Mouse (Mus musculus): ENCODE data around the gene Col4a2.

Gene Col4a2

DNA sequence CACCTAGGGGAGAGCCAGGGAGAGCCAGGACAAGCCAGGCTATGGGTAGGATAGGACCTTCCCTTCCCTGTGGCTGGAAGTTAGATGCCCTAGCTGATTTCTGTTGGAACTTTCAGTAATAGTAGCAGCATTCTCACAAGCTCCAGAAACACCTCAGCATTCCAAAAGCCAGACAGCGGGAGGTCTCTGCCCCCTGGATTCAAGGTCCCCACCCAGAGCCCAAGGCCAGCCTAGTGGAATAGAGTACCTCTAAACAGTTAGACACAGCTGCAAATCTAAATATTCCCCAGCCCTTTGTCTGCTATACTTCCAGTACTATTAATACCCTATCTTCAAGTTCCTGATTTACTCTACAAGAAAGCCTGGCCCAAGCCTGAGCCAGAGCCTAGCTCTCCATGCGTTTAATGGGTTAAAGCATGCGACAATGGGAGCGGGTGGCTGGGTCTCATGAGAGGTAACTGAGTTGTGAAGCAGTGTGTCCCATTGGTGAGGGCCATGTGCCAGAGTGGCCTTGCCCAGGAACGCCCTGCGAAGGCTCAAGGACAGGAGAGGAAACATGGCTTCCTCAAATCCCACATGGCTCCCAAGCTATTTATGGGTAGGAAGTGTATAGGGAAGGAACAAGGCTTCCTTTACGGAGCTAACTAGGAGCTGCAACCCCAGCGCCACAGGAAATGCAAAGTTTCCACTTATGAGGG, 15.3 kb upstream of the Col4a2 start:
- no peak for DNase-seq

DNA sequence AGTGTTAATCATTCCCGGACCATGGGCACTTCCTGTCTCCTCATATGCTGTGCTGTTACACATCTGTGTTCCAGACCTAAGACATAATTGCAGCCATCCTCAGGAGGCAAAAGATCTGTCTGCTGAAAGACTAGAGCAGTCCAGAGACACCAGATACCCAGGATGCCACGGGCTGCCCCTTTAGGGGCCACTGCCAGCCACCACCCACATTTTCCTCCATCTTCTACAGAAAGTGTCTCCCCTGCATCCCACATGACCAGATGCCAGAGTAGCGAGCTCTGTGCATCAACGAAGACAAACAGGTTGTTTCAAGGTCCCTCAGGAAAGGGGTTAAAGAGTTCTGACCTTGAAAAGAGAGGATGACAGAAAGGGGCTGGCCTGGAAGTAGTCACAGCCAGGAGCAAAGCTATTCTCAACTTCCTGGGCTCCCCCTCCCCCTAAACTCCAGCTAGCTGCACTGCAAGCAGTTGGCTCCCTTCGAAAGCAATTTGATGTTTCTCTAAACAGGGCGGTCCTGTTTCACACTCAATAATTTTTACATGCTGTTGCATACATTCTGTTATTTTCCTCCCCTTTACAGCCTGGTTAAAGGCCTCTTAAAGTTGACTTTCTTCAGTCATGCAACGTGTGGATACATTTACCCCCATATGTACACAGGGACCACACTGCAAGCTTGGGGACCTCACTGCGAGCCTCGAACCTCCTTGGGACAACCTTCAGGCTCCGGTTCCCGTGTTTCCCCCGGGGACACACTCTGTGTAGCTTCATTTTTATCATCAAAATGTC, 13.9 kb upstream of the Col4a2 start:
- no peak for DNase-seq

DNA sequence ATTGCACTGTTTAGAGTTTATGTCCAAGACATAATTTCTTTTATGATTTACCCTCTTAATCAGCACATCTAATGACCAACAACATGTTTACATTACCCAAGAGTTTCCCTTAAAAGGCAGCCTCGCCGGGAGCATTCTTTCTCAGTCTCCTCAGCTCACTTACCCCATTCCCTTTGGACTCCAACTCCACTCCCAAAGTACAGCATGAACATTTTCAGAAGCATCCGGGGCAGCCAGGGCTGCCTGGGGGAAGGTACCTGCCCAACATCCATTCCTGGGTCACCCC, 13.3 kb upstream of the Col4a2 start:
- DNase-seq, result no peak

DNA sequence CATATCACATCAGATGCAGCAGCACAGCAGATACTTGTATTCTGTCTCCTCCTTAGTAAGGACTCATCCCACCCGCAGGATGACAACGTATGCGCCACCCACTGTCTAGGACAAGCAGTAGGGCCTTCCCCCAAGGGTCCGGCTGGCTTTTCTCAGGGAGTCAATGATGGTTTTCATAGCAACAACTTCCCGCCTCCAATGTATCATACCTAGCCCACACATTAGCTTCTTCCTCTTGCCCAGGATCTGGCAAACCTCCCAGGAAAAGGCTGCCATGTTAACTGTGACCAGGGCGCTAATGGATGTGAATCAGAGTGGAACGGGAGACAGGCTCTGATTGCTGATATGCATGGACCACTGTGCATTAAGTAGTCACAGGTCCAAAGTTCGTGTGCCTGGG, 12.2 kb upstream of the Col4a2 start:
- DNase-seq, result no peak

DNA sequence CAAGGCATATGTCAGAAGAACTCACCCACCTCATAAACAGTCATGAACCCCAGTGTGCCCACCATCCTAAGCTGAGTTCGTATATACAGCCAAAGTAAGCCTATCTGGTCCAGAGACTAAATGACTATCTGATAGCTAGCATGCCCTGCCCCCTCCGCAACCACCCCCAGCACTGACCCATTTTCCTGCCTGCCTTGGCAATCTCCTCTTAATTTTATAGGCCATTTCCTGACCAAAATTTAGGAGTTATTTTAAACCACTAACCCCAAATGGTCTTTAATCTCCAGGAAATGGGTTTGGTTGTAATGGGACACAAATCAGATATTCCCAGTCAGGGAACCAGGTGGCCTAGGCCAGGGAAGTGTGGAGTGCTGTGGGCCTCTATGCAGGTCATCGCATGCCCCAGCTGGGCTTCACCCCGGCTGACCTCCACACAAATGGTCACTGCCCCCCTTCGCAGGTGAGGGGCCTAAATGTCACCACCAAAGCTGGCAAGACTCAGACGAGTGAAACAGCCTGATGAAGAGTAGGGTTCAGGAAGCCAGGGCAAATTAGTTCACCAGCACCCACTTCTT, 8.5 kb upstream of the Col4a2 start:
- DNase-seq, result no peak

GRCm38 (mm10) chr8:11305539-11305938, 7.1 kb upstream of the Col4a2 start:
- no peak for DNase-seq

DNA sequence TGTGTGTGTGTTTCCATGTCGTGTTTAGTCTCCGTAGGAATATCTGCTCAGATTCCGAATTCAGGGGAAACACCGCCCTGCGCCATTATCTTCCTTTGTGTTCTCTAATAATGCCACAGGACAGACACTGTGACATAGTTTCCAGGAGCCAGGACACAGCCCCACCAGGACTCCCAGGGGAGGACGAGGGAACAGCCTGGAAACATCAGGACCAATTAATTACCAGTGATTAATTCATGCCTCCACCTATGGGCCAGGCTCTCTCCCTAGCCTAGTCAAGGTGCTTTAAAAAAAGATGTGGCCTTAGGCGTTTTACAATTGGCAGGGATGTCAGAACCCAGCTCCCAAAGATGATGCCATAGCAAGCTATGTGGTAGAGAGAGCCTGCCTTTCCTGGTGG, 5.2 kb upstream of the Col4a2 start:
- DNase-seq, result no peak

DNA sequence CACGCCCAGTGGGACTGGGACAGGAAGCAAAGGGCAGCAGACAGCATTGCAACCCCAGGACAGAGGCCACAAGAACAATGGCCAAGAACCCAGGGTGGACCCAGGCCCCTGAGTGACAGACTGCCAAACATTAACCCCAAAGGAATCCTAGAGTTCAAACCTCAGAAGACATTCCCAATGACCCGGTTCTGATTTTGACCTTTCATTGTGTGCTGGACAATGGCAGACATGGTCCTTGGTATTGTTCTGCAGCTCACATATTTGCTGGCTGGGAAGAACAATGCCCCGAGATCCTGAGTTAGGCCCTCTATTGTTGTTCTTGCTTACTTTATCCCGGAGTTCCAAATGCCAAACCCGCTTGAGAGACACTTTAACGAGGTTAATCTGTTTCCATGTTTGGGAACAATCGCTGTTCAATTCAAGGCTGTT, 4.0 kb upstream of the Col4a2 start:
- DNase-seq, result no peak

DNA sequence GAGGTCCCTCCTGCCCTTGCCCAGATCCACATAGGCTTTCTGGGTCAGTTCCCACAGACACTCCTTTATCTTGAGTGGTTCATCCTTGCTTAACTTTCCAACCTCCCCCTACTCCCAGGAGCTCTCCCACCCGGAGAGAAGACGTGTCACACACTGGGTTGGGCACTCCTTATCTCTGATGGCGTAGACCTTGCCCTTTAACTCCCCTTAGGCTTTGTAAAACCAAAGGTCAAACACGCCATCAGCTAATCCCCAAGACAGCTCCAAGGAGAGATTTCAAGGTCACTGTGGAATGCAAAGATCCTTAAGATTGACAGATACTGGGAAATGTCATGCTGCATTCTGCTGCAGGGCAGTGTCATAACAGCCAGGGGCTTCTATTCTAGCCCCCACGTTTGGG, 3.4 kb upstream of the Col4a2 start:
- no peak for DNase-seq

GRCm38 (mm10) chr8:11310049-11310448, 2.6 kb upstream of the Col4a2 start:
- DNase-seq, result no peak

GRCm38 (mm10) chr8:11311681-11312348, 790 bp upstream of the Col4a2 start:
- DNase-seq, result peak; percentile 56 to 70

GRCm38 (mm10) chr8:11313176-11314111, 839 bp downstream of the Col4a2 start:
- peak; percentile 53 to 60 for DNase-seq

DNA sequence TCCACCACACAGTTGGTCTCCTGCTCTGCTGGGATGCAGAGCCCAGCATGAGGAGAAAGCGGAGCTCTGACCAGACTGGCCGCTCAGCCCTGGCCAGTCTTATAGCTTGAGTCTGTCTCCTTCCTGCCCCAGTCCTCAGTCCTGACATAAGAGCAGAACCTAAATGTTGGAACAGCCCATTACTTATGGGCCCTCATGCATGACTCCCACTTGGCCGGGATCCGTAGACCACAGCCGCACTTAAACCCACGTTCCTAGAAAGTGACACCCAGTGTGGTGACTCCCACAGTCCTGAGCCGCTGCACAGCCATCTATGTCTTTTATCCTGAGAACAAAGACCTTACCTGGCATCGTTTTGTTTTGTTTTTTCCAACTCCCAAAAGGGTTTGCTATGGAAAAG, 2.0 kb downstream of the Col4a2 start:
- no peak for DNase-seq

DNA sequence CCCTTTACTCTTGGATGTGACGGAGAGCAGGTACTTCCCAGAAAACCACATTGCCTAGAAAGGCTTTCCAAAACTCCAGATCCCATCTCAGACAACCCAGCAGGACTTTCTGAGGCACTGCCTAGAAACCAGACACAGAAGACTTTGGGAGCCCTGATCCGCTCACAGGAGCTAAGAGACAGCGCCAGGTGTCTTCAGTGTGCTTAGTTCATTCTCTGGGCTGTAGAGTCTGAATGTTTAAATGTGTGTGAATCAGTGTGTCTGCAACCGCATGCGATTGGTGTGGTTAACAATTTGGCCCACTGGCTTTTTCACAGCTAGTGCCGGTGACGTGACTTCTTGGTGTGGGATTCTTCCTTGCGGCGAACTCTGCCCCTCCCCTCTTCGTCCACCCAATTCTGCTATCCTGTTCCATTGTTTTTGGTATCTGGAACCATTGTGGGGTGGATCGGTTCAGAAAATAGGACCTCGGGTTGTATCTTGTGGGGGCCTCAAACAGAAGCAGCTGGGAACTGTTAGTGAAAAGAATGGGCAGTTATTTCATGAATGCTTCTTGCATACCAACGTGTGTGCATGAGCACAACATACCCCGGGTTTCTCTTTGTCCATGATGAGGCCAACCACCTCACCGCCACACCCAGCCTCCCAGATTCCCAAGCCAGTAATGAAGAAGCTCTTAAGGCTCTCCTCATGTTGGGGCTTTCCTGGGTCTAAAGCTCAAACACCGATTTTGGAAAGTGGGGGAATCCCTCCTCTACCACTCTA, 2.8 kb downstream of the Col4a2 start:
- DNase-seq, result no peak

DNA sequence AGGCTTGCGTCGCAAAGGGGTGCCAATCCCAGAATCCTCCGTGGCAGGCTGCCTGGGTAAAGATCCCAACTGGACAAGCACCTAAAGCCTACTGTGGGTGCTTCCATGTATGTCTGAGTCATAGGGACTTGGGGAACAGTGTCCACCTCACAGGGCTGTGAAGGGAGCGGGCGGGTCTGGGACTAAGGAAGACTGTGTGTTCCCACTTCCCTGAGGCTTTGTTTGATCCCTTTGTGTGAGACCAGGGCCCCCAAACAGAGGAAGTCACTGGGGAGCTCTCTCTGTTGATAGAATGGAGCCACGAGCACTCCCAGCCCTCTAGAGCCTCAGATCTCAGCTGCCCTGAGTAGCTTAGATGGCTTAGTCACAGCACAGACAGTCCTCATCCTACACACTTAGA, 3.5 kb downstream of the Col4a2 start:
- DNase-seq, result peak in 1 of 2 experiments; percentile 36

DNA sequence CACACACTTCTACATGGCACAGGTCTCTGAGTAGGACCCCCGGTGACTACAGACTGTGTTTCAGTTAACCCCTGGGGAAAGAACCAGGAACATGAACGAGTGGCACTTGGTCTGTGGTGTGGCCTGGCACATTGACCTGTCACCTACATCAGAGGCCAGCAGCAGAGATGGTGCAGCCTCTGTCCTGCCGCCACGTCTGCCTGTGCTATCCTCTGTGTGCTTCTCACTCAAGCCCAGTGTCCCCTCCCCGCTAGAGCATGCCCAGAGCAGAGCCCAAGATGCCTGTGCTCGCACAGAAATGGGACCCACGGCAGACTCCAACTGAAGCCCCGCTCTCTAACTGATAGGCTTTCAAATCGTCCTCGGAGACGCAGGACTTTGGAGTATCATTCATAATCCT, 6.8 kb downstream of the Col4a2 start:
- DNase-seq, result no peak

- no peak for DNase-seq
Measured at GRCm38 (mm10) chr8:11321841-11322240, 9.2 kb downstream of the Col4a2 start.

GRCm38 (mm10) chr8:11322724-11323585, 10.3 kb downstream of the Col4a2 start:
- peak in 1 of 2 experiments; percentile 48 for DNase-seq

DNA sequence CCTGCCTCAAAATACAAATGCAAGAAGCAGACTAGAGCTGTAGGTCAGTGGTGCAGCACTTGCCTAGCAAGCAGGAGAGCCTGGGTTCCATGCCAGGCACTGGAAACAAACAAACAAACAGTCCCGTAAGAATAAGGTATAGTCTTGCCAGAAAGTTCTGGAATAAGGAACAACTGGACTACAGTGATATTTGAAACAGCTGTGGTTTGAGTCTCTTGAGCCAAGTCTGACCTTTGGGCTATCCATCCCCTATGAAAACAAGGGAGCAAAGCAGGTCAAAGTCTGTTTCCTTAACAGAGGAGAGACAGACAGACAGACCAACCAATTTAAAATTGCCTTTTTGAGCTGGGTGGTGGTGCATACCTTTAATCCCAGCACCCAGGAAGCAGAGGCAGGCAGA, 11.1 kb downstream of the Col4a2 start:
- no peak for DNase-seq

- no peak for DNase-seq
Measured at GRCm38 (mm10) chr8:11324801-11325395, 12.3 kb downstream of the Col4a2 start.

All from lung, adult 18-20 months (tissue).